Mouse (Mus musculus): ENCODE measurements around the gene St6gal2.

The St6gal2 gene

GRCm38 (mm10) chr17:55445250-55446184 is at the start of gene St6gal2:
TSS of gene St6gal2 (plus strand) at chr17:55445382.
- no peak for DNase-seq (ENCODE audit: low spot score in 2 of 2)

GRCm38 (mm10) chr17:55406043-55406442 is 39.1 kb upstream of the St6gal2 start:
- DNase-seq (ENCODE audit: low spot score in 2 of 2) = no peak

- DNase-seq (ENCODE audit: low spot score in 2 of 2) = no peak
Measured at GRCm38 (mm10) chr17:55416519-55416918, 28.7 kb upstream of the St6gal2 start.

GRCm38 (mm10) chr17:55446185-55446527 is 974 bp downstream of the St6gal2 start:
- DNase-seq (ENCODE audit: low spot score in 2 of 2) = no peak

DNA sequence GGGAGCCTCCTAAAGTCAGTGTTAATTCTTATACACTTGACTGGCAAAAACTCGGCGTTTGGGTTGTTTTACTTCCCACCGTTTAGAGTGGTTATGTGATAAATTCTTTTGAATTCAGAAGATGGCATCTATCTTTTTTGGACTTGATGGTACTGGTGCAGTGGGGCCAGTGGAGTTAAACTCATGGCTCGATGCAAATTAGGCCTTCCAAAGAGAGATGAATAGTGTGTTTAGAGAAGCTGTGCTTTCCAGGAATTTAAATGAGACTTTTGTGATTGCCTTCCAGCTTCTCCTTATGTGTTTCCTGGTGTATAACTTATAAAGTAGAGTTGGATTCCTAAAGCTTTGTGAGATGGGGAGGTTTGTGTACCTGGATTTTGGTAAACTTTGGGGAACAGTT is 1.5 kb downstream of the St6gal2 start:
- no peak for DNase-seq (ENCODE audit: low spot score in 2 of 2)

GRCm38 (mm10) chr17:55450943-55451342 is 5.8 kb downstream of the St6gal2 start:
- DNase-seq (ENCODE audit: low spot score in 2 of 2) = no peak

DNA sequence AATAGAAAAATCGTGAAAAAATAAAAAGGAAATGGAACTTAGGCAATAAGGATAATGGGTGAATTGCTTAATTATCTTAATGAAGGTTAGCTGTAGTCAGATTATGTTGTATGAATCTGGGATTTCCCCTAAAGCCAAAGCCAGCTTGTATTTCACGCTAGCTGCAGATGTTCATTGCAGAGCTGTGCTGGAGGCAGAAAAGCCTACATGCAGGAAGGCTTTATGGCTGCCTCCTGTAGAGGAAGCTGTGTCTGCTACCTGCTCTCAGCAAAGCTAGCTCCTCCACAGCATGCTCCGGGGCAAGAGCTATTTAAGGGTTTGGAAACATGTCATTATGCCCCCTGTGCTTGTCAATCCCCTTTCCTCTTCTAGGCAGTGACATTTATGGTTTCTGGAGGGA is 9.3 kb downstream of the St6gal2 start:
- DNase-seq (ENCODE audit: low spot score in 2 of 2) = no peak

GRCm38 (mm10) chr17:55460187-55460586 is 15.0 kb downstream of the St6gal2 start:
- no peak for DNase-seq (ENCODE audit: low spot score in 2 of 2)

GRCm38 (mm10) chr17:55467579-55467978 is 22.4 kb downstream of the St6gal2 start:
- DNase-seq (ENCODE audit: low spot score in 2 of 2) = no peak

GRCm38 (mm10) chr17:55468963-55469362 is 23.8 kb downstream of the St6gal2 start:
- DNase-seq (ENCODE audit: low spot score in 2 of 2) = no peak

GRCm38 (mm10) chr17:55475974-55476373 is 30.8 kb downstream of the St6gal2 start:
- DNase-seq (ENCODE audit: low spot score in 2 of 2) = no peak

DNA sequence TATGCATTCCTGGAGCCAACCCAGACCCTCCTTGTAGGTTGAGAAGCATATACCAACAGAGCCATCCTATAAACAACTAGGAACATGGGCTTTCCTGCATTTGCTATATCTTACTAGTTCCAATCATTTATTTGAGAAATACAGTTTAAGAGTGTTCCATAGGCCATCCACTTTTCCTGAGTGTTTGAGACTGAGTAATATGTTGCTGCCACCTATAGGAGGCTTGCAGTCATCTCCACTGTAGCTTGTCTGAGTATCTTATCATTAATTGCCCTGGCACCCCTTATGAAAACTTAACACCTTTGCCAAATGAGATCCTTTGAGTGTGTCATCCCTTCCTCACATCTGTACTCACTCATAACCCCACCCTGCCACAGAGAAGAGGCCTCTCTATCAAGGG is 32.2 kb downstream of the St6gal2 start:
- no peak for DNase-seq (ENCODE audit: low spot score in 2 of 2)

DNA sequence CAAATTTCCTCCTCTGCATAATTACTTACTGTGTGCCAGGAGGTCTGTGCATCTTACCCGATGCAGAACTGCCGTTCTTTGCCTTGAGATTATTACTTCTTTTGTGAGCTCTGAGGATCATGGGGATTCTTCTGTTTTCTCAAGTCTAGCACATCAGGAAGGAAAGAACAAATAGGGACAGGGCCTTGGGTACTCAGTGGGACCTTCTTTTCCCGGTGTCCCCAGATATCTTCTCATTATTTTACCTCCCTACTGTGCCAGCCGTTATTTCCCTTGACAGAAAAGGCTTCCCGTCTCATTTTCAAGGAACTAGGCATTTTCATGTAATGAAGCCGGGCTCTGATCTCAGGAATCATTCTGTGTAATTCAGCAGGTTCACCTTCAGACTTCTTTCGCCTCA is 34.2 kb downstream of the St6gal2 start:
- DNase-seq (ENCODE audit: low spot score in 2 of 2) = no peak

GRCm38 (mm10) chr17:55484108-55484870 is 39.1 kb downstream of the St6gal2 start:
- DNase-seq (ENCODE audit: low spot score in 2 of 2) = no peak

DNA sequence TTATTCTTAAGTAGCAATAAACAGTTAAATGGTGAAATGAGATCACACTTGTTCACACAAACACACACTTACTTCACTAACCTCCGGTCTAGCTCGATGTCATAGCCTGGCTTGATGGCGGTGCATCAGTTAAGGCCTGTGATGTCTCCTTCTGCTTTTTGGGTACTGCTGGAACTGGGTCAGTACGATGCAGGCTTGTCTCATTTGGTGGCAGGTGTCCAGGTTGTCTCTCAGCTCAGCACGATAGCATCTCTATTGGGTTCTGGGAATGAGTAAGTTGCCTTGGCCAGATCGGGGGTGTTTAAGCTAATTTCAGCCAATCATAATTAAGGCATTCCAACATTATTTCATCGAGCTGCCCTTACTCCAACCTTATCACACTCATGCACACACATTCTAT is 86.7 kb downstream of the St6gal2 start:
- no peak for DNase-seq (ENCODE audit: low spot score in 2 of 2)

DNA sequence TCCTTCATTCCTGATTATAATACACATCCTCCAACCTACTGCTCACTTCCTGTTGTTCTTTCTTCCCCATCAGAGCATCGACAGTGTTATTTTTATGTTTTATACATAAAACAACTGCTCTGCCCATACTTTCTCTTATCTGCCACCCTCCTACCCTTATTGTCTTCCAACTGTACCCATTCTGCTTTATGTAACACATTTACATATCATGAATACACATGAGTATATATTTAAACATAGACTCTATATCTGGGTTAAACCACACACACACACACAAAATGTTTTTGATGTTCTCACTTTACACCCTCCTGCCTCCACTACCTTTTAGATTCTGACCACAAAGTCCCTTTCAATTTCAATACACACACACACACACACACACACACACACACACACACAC is 103.3 kb downstream of the St6gal2 start:
- no peak for DNase-seq (ENCODE audit: low spot score in 2 of 2)

DNA sequence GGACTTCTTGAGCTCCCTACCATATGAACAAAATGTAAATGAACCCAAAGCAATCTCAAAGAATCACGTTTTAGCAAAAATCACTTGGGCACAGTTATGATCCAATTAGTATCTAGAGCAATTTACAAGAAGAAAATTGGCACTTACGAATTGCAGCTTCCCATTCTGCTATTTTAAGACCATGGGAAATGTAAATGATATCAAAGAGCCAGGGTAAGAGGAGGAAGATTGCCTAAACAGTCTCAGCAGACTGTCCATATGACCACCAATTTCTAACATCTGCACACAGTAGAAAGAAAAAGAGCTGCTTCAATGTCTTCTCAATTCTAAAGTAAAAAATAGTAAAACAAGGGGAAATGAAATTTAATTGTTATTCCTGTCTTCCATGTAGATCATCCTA is 116.6 kb downstream of the St6gal2 start:
- no peak for DNase-seq (ENCODE audit: low spot score in 2 of 2)
